Mouse (Mus musculus) heart, adult 2 months (tissue): Measurements from ENCODE around the gene Dbh.

Source experiments
- EP300 ChIP-seq: fragments of 200-500 bp; IDR thresholded peaks from 2 replicates; pipeline ENCODE4 v1.6.1; 2011; ENCODE audit warnings: low read depth, low read length, control low read depth; ENCODE audit not compliant: insufficient read depth
- POLR2A ChIP-seq: fragments of 200-500 bp; IDR thresholded peaks from 2 replicates; pipeline ENCODE4 v1.6.1; 2011; ENCODE audit warnings: mild to moderate bottlenecking, low read depth, low read length, control low read depth; ENCODE audit not compliant: insufficient read depth

DNA sequence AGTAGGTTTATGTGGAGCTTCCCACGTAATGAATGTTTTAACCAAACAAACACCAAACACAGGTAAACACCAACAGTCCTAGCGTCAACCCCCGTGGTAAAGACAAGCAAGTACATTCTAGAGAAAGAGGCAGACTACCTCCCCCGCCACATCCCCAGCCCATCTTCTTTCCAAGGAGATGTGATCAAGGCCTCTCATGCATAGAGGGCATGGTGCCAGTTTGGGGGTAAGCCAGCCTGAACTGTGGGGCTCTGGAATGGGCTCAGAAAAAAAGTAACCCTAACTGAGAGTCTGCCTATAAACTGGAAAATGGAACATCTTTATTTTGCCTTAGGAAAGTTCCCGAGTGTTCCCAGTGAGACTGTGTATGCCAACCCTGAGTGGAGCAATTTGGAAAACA, 29.1 kb upstream of the Dbh start:
- TF ChIP-seq EP300 (no peak), POLR2A (no peak)
